Mouse (Mus musculus) olfactory bulb, adult 2 months (tissue): ENCODE data around the gene Tmco2.

Experiments used
- CTCF ChIP-seq: fragments of 200-500 bp; IDR thresholded peaks from 2 replicates; pipeline ENCODE4 v1.5.1; 2012; ENCODE audit warnings: low read depth, mild to moderate bottlenecking, low read length, moderate library complexity; ENCODE audit not compliant: insufficient read depth
- POLR2A ChIP-seq: fragments of 200-500 bp; IDR thresholded peaks from 2 replicates; pipeline ENCODE4 v1.6.1; 2012; ENCODE audit warnings: mild to moderate bottlenecking, low read depth, low read length, moderate library complexity; ENCODE audit not compliant: insufficient read depth

- no peak for TF ChIP-seq CTCF
- TF ChIP-seq POLR2A, result no peak
These were observed 5.7 kb downstream of the Tmco2 start for GRCm38 (mm10) chr4:121103304-121103703.
